Mouse (Mus musculus) urinary bladder, adult 18-20 months (tissue): ENCODE measurements around the gene Syne2.
A peak's percentile ranks its signal among the peaks of the same experiment; 100 is the strongest.

Experiments
- DNase-seq, 2 experiments: peaks; one replicate each; pipeline ENCODE4 v3.0.0; 2022; ENCODE audit warnings: low spot score in 2 of 2, mixed read lengths in 2 of 2

The Syne2 gene

GRCm38 (mm10) chr12:75827751-75828150 is 9.8 kb downstream of the Syne2 start:
- peak; percentile 26 to 70 for DNase-seq

GRCm38 (mm10) chr12:75829616-75830015 is 11.7 kb downstream of the Syne2 start:
- no peak for DNase-seq

GRCm38 (mm10) chr12:75833149-75833959 is 15.4 kb downstream of the Syne2 start:
- DNase-seq: no peak

GRCm38 (mm10) chr12:75833960-75834729 is 16.2 kb downstream of the Syne2 start:
- no peak for DNase-seq

GRCm38 (mm10) chr12:75836524-75836962 is 18.6 kb downstream of the Syne2 start:
- DNase-seq: no peak

GRCm38 (mm10) chr12:75837462-75837861 is 19.5 kb downstream of the Syne2 start:
- DNase-seq: no peak

GRCm38 (mm10) chr12:75839083-75839736 is 21.3 kb downstream of the Syne2 start:
- DNase-seq: no peak

- no peak for DNase-seq
These were observed 23.2 kb downstream of the Syne2 start for GRCm38 (mm10) chr12:75841183-75841582.

GRCm38 (mm10) chr12:75844311-75844710 is 26.4 kb downstream of the Syne2 start:
- DNase-seq: no peak

- no peak for DNase-seq
These were observed 27.1 kb downstream of the Syne2 start for GRCm38 (mm10) chr12:75845070-75845469.

- DNase-seq: no peak
These were observed 28.6 kb downstream of the Syne2 start for GRCm38 (mm10) chr12:75846513-75846912.

GRCm38 (mm10) chr12:75850205-75850604 is 32.3 kb downstream of the Syne2 start:
- no peak for DNase-seq

GRCm38 (mm10) chr12:75851481-75851880 is 33.5 kb downstream of the Syne2 start:
- no peak for DNase-seq

- no peak for DNase-seq
These were observed 34.5 kb downstream of the Syne2 start for GRCm38 (mm10) chr12:75852384-75852783.

- no peak for DNase-seq
These were observed 35.6 kb downstream of the Syne2 start for GRCm38 (mm10) chr12:75853559-75853958.

GRCm38 (mm10) chr12:75855051-75855453 is 37.1 kb downstream of the Syne2 start:
- DNase-seq: no peak

GRCm38 (mm10) chr12:75855621-75856020 is 37.7 kb downstream of the Syne2 start:
- DNase-seq: no peak

- DNase-seq: no peak
These were observed 38.3 kb downstream of the Syne2 start for GRCm38 (mm10) chr12:75856096-75856868.

- no peak for DNase-seq
These were observed 42.0 kb downstream of the Syne2 start for GRCm38 (mm10) chr12:75859936-75860335.

GRCm38 (mm10) chr12:75860843-75861242 is 42.9 kb downstream of the Syne2 start:
- DNase-seq: no peak

GRCm38 (mm10) chr12:75865166-75865565 is 47.2 kb downstream of the Syne2 start:
- DNase-seq: no peak
